Mouse (Mus musculus) megakaryocyte, embryonic 14.5 days (primary cell): Measurements from ENCODE around the gene Greb1. TPM values are rescaled to one million over a fixed set of nuclear protein-coding genes. Genes with fewer than 3 reads are reported as not detected.
"Not testable (repeated sequence)": the region's sequence is repeated elsewhere in the genome, so short reads cannot be mapped to it uniquely, and the experiment has no call there.

Experiments
- H3K27me3 ChIP-seq: replicated peaks from 2 replicates; pipeline ENCODE3; 2012; ENCODE audit warnings: inconsistent platforms
- H3K36me3 ChIP-seq: replicated peaks from 2 replicates; pipeline ENCODE3; 2012; ENCODE audit warnings: low read length, inconsistent platforms, mixed read lengths
- H3K4me1 ChIP-seq: 2 replicates; pipeline ENCODE4 v1.6.1; 2012; ENCODE audit warnings: inconsistent platforms
- H3K4me3 ChIP-seq: replicated peaks from 2 replicates; pipeline ENCODE3; 2012; ENCODE audit warnings: moderate library complexity, mild to moderate bottlenecking, inconsistent platforms
- H3K9me3 ChIP-seq: 2 replicates; pipeline ENCODE4 v1.6.1; 2012; ENCODE audit warnings: inconsistent platforms
- FLI1 ChIP-seq: IDR thresholded peaks from 2 replicates; pipeline ENCODE4 v1.6.1; 2012; ENCODE audit warnings: low read length, inconsistent platforms, mixed read lengths
- GATA1 ChIP-seq: IDR thresholded peaks from 3 replicates; pipeline ENCODE4 v1.6.1; 2012; ENCODE audit warnings: mixed read lengths, low read length, inconsistent platforms, borderline replicate concordance
- polyA plus RNA-seq: library from polyadenylated mRNA; stranded (reverse); fragments of >175 nt; gene quantifications from 2 replicates; pipeline ENCODE4 v1.2.3, GENCODE M21; 2012; ENCODE audit warnings: low replicate concordance; ENCODE audit not compliant: insufficient read depth

Gene Greb1
- polyA plus RNA-seq, 1 experiment, result 0.02 TPM

GRCm38 (mm10) chr12:16718660-16719315 is 81.9 kb downstream of the Greb1 start:
- H3K9me3 ChIP-seq, result no peaks in the 10 kb centered on the region
- H3K4me1 ChIP-seq, result peaks cover 5% of the 10 kb centered on the region; the same call in 1 of the 2 replicates
- no peak overlapping the region for H3K4me3 ChIP-seq
- TF ChIP-seq FLI1 (no peak), GATA1 (no peak)
- H3K36me3 ChIP-seq, result no peaks in the 10 kb centered on the region
- H3K27me3 ChIP-seq, result peaks cover 37% of the 10 kb centered on the region

GRCm38 (mm10) chr12:16717653-16718052 is 83.0 kb downstream of the Greb1 start:
- Histone ChIP-seq H3K9me3 (no peaks in the 10 kb centered on the region), H3K4me3 (no peak overlapping the region), H3K36me3 (no peaks in the 10 kb centered on the region), H3K27me3 (peaks cover 31% of the 10 kb centered on the region), H3K4me1 (peaks cover 5% of the 10 kb centered on the region; the same call in 1 of the 2 replicates)
- TF ChIP-seq FLI1, result no peak
- no peak for TF ChIP-seq GATA1

- H3K4me1 ChIP-seq, result peaks cover 5% of the 10 kb centered on the region; the same call in 1 of the 2 replicates
- H3K9me3 ChIP-seq, result no peaks in the 10 kb centered on the region
- TF ChIP-seq GATA1, result no peak
- no peak for TF ChIP-seq FLI1
- H3K27me3 ChIP-seq, result peaks cover 27% of the 10 kb centered on the region
- no peaks in the 10 kb centered on the region for H3K36me3 ChIP-seq
- no peak overlapping the region for H3K4me3 ChIP-seq
These were observed 86.1 kb downstream of the Greb1 start for GRCm38 (mm10) chr12:16714616-16715015.

GRCm38 (mm10) chr12:16698691-16699090 is 102.0 kb downstream of the Greb1 start:
- TF ChIP-seq GATA1 (no peak), FLI1 (no peak)
- Histone ChIP-seq H3K36me3 (no peaks in the 10 kb centered on the region), H3K9me3 (0 out of 2 replicates have a peak, but pooled peaks cover 3% of the 10 kb centered on the region), H3K27me3 (peaks cover 10% of the 10 kb centered on the region), H3K4me3 (no peak overlapping the region), H3K4me1 (no peaks in the 10 kb centered on the region)

GRCm38 (mm10) chr12:16696146-16696545 is 104.5 kb downstream of the Greb1 start:
- H3K9me3 ChIP-seq, result no peaks in the 10 kb centered on the region
- H3K27me3 ChIP-seq, result peaks cover 8% of the 10 kb centered on the region
- no peak for TF ChIP-seq FLI1
- TF ChIP-seq GATA1, result no peak
- H3K36me3 ChIP-seq, result no peaks in the 10 kb centered on the region
- no peaks in the 10 kb centered on the region for H3K4me1 ChIP-seq
- no peak overlapping the region for H3K4me3 ChIP-seq

GRCm38 (mm10) chr12:16695252-16695651 is 105.4 kb downstream of the Greb1 start:
- H3K4me3 ChIP-seq, H3K36me3 ChIP-seq, H3K27me3 ChIP-seq, H3K4me1 ChIP-seq, H3K9me3 ChIP-seq: not testable (repeated sequence)

- Histone ChIP-seq H3K27me3 (peaks cover 8% of the 10 kb centered on the region), H3K9me3 (no peaks in the 10 kb centered on the region), H3K36me3 (no peaks in the 10 kb centered on the region), H3K4me3 (no peak overlapping the region), H3K4me1 (no peaks in the 10 kb centered on the region)
- TF ChIP-seq GATA1, result no peak
These were observed 105.9 kb downstream of the Greb1 start for GRCm38 (mm10) chr12:16694783-16695182.

- Histone ChIP-seq H3K4me3 (no peak overlapping the region), H3K36me3 (no peaks in the 10 kb centered on the region), H3K9me3 (no peaks in the 10 kb centered on the region), H3K4me1 (no peaks in the 10 kb centered on the region), H3K27me3 (peaks cover 3% of the 10 kb centered on the region)
- no peak for TF ChIP-seq FLI1
- TF ChIP-seq GATA1, result no peak
These were observed 110.1 kb downstream of the Greb1 start for GRCm38 (mm10) chr12:16690631-16691030.

- Histone ChIP-seq H3K27me3 (peaks cover 2% of the 10 kb centered on the region), H3K4me1 (no peaks in the 10 kb centered on the region), H3K36me3 (no peaks in the 10 kb centered on the region), H3K4me3 (no peak overlapping the region), H3K9me3 (no peaks in the 10 kb centered on the region)
- no peak for TF ChIP-seq GATA1
- no peak for TF ChIP-seq FLI1
These were observed 128.4 kb downstream of the Greb1 start for GRCm38 (mm10) chr12:16672246-16672645.

- Histone ChIP-seq H3K27me3 (peaks cover 6% of the 10 kb centered on the region), H3K4me3 (no peak overlapping the region), H3K4me1 (no peaks in the 10 kb centered on the region), H3K9me3 (no peaks in the 10 kb centered on the region), H3K36me3 (no peaks in the 10 kb centered on the region)
- TF ChIP-seq GATA1 (no peak), FLI1 (no peak)
These were observed 131.5 kb downstream of the Greb1 start for GRCm38 (mm10) chr12:16669176-16669575.

- Histone ChIP-seq H3K9me3 (no peaks in the 10 kb centered on the region), H3K36me3 (no peaks in the 10 kb centered on the region), H3K4me1 (no peaks in the 10 kb centered on the region), H3K4me3 (no peak overlapping the region), H3K27me3 (peaks cover 15% of the 10 kb centered on the region)
- TF ChIP-seq GATA1 (no peak), FLI1 (no peak)
These were observed 135.7 kb downstream of the Greb1 start for GRCm38 (mm10) chr12:16665022-16665421.
